Mouse (Mus musculus) G1E-ER4 (cell line): ENCODE results near the gene Synm. TPM values are rescaled to one million over a fixed set of nuclear protein-coding genes. Genes with fewer than 3 reads are reported as not detected.

ENCODE experiments used
- GATA1 ChIP-seq: IDR thresholded peaks from one replicate; pipeline ENCODE4 v1.8.0; 2012; ENCODE audit warnings: low read length, inconsistent platforms
- polyA plus RNA-seq: library from polyadenylated mRNA; stranded (reverse); fragments of >175 nt; gene quantifications from 2 replicates; pipeline ENCODE4 v1.2.3, GENCODE M21; 2012

The Synm gene
- polyA plus RNA-seq, 1 experiment = not detected

DNA sequence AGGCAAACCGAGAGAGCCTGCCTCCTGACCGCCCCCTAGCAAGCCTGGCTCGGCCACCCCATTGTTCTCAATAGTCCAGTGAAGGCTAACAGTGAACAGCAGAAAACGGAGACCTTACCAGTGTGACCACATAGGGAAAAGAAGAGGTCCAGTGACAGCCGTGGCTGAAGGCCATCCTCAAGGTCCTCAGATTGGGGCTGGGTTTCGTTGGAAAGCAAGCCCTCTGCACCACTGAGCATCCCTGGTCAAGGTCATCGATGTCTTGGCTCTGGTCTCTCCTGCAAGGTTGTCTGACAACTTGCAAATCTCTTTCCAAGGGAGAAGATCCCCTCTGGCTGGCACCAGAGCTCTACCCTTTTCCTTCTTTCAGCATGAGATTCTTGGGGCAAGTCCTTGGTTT, 69.7 kb downstream of the Synm start:
- TF ChIP-seq GATA1 = no peak

DNA sequence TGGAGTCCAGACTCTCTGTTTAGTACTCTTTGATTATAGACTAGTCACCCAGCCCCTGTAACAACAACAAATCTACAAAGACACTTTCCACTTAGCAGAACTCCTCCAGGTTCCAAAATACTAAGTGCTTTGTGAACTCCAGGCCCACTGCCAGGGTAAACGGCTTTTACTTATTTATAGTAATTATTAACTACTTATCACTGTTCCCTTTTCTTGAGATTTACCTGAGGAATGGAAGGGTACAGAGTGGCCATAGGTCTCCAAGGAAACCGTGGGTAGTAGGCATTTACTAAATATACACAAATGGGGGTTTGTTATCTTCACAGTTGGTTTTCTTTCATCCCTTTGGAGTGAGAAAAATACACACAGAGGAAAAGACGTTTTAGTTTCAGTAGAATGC, 71.3 kb downstream of the Synm start:
- no peak for TF ChIP-seq GATA1

DNA sequence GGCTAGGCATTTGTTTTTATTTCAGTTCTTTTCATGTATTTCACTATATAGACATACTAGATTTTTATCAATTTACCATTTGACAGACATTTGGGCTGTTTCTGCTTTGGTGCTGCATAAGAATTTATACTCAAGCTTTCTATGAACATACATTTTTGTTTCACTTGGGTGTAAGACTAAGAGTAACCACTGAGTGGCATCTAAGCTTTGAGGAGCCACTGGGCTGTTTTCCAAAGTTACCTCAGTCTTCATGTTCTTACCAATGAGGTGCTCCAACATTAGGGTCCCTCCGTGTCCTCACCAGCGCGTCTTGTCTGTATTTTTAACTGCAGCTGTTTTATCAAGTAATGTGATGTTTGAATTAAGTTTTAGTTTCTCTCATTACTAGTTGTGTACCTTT, 73.0 kb downstream of the Synm start:
- TF ChIP-seq GATA1 = no peak

DNA sequence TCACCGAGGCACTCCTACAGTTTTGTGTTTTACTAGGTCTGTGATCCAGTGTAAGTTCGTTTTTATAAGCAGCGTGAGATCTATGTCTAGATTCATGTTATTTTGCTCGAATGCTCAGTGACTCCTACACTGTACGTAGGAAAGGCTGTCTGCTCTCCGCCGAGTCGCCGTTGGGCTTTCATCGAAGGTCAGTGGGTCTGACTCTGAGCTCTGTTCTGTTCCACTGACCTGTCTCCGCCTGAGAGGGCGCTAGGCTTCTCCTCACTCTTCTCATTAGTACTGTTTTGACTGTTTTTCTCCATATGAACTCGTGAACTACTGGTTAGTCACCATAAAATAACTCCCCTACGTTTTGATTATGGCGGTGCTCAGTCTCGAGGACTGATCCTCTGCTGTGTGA, 76.5 kb downstream of the Synm start:
- no peak for TF ChIP-seq GATA1

DNA sequence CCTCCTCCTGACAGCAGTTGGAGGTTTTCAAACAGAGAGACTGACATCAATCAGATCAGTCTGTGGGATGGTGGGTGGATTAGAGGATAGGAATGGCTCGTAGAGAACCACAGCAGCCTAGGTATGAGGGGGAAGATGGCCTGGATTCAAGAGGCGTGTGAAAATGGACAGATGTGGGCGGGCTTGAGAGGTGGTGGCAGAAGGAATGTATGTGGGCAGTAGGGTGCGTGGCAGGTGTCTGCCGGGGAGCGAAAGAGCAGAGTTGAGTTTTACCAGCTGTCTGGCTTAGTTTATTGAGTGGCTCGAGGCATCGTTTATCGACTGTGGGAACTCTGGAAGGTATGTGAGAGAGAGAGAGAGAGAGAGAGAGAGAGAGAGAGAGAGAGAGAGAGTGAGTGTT, 78.5 kb downstream of the Synm start:
- no peak for TF ChIP-seq GATA1

Other genes with a start within 250 kb of the Synm start
- gene Lrrc28, start 114.5 kb downstream of the Synm start, polyA plus RNA-seq = 13.7 and 20.0 TPM in 2 replicates
- gene Ttc23, start 112.3 kb downstream of the Synm start, polyA plus RNA-seq = 0.10 and 0.32 TPM in 2 replicates
- gene Igf1r, start 193.1 kb upstream of the Synm start, polyA plus RNA-seq = 7.9 and 10.3 TPM in 2 replicates